Mouse (Mus musculus) neutrophil, adult 5-6 weeks (primary cell): ENCODE results near the gene Cd81. TPM values are rescaled to one million over a fixed set of nuclear protein-coding genes. Genes with fewer than 3 reads are reported as not detected.
A peak's percentile ranks its signal among the peaks of the same experiment; 100 is the strongest.

Source experiments
- ATAC-seq: fragments of 151-379, 151-347 bp; 2 replicates; pipeline ENCODE4 v1.8.0; 2017; ENCODE audit warnings: mild to moderate bottlenecking, moderate TSS enrichment; ENCODE audit not compliant: insufficient number of reproducible peaks, poor library complexity, low FRiP score, severe bottlenecking; ENCODE audit errors: extremely low read depth
- total RNA-seq: library from RNA; stranded (forward); fragments of 200-1000 nt; gene quantifications from 2 replicates; pipeline ENCODE4 v1.2.3, GENCODE M21; 2017

Cd81 gene
- total RNA-seq, 1 experiment from 2014 or later: 141 TPM

GRCm38 (mm10) chr7:143044049-143044825 lies 8.3 kb upstream of the Cd81 start:
- no peak for ATAC-seq

- no peak for ATAC-seq
Measured at GRCm38 (mm10) chr7:143044826-143045206, 7.7 kb upstream of the Cd81 start.

- peak; percentile 78 for ATAC-seq
Measured at GRCm38 (mm10) chr7:143046358-143046757, 6.2 kb upstream of the Cd81 start.

- no peak for ATAC-seq
Measured at GRCm38 (mm10) chr7:143049331-143049730, 3.2 kb upstream of the Cd81 start.

- no peak for ATAC-seq
Measured at GRCm38 (mm10) chr7:143049841-143050816, 2.4 kb upstream of the Cd81 start.

GRCm38 (mm10) chr7:143051316-143051715 lies 1.2 kb upstream of the Cd81 start:
- ATAC-seq: no peak

GRCm38 (mm10) chr7:143053008-143053899 lies 715 bp downstream of the Cd81 start:
- ATAC-seq: peak; percentile 22; the same call in 1 of the 2 replicates

GRCm38 (mm10) chr7:143053961-143054611 lies 1.5 kb downstream of the Cd81 start:
- no peak for ATAC-seq

- no peak for ATAC-seq
Measured at GRCm38 (mm10) chr7:143054612-143054965, 2.0 kb downstream of the Cd81 start.

- ATAC-seq: no peak
Measured at GRCm38 (mm10) chr7:143055001-143055400, 2.5 kb downstream of the Cd81 start.

- no peak for ATAC-seq
Measured at GRCm38 (mm10) chr7:143055499-143056186, 3.1 kb downstream of the Cd81 start.

- ATAC-seq: no peak
Measured at GRCm38 (mm10) chr7:143057023-143057422, 4.5 kb downstream of the Cd81 start.

- ATAC-seq: no peak
Measured at GRCm38 (mm10) chr7:143057667-143058220, 5.2 kb downstream of the Cd81 start.

- ATAC-seq: no peak
Measured at GRCm38 (mm10) chr7:143058221-143058697, 5.7 kb downstream of the Cd81 start.

- ATAC-seq: peak; percentile 59
Measured at GRCm38 (mm10) chr7:143059202-143059870, 6.8 kb downstream of the Cd81 start.

- no peak for ATAC-seq
Measured at GRCm38 (mm10) chr7:143062704-143063103, 10.2 kb downstream of the Cd81 start.

GRCm38 (mm10) chr7:143064226-143064625 lies 11.7 kb downstream of the Cd81 start:
- no peak for ATAC-seq
